Mouse (Mus musculus) heart, embryonic 12.5 days (tissue): ENCODE measurements around the gene Mknk2. TPM values are rescaled to one million over a fixed set of nuclear protein-coding genes. Genes with fewer than 3 reads are reported as not detected.
"Not testable (repeated sequence)": the region's sequence is repeated elsewhere in the genome, so short reads cannot be mapped to it uniquely, and the experiment has no call there.

Experiments used
- ATAC-seq: fragments of 200-750 bp; cut with Nextera tagmentation; 2 replicates; pipeline ENCODE4 v1.8.0; 2017; ENCODE audit warnings: moderate TSS enrichment, moderate library complexity; ENCODE audit not compliant: insufficient number of reproducible peaks, low FRiP score
- H3K27ac ChIP-seq: fragments of 300-500 bp; sonication (generic); 2 replicates; pipeline ENCODE4 v1.5.1; 2016; ENCODE audit warnings: mild to moderate bottlenecking, moderate library complexity; ENCODE audit not compliant: poor library complexity, severe bottlenecking
- H3K27me3 ChIP-seq: fragments of 300-500 bp; sonication (generic); replicated peaks from 2 replicates; pipeline ENCODE4 v1.6.1; 2016; ENCODE audit warnings: mild to moderate bottlenecking, moderate library complexity
- H3K36me3 ChIP-seq: fragments of 300-500 bp; sonication (generic); 2 replicates; pipeline ENCODE4 v1.6.1; 2016; ENCODE audit warnings: mild to moderate bottlenecking, moderate library complexity
- H3K4me1 ChIP-seq: fragments of 300-500 bp; sonication (generic); replicated peaks from 2 replicates; pipeline ENCODE4 v1.6.1; 2016; ENCODE audit warnings: mild to moderate bottlenecking
- H3K4me2 ChIP-seq: fragments of 300-500 bp; sonication (generic); 2 replicates; pipeline ENCODE4 v1.6.1; 2016; ENCODE audit warnings: mild to moderate bottlenecking, moderate library complexity
- H3K4me3 ChIP-seq: fragments of 300-500 bp; sonication (generic); 2 replicates; pipeline ENCODE4 v1.5.1; 2016; ENCODE audit warnings: mild to moderate bottlenecking
- H3K9ac ChIP-seq: fragments of 300-500 bp; sonication (generic); 2 replicates; pipeline ENCODE4 v1.6.1; 2016; ENCODE audit warnings: mild to moderate bottlenecking, moderate library complexity
- H3K9me3 ChIP-seq: fragments of 300-500 bp; sonication (generic); replicated peaks from 2 replicates; pipeline ENCODE4 v1.6.1; 2016; ENCODE audit warnings: mild to moderate bottlenecking, moderate library complexity
- WGBS: fragments of 180-500 bp; shearing (Covaris S2); methylation state at CpG from one replicate; pipeline ENCODE4 v1.1.7; 2016; 5-methylcytosine and 5-hydroxymethylcytosine counted together
- polyA plus RNA-seq: library from polyadenylated mRNA; unstranded; fragments of >200 nt; fragmentation: Nextera tagmentation; extraction: Ambion mirVana; gene quantifications from 2 replicates; pipeline ENCODE4 v1.2.1, GENCODE M21; 2016

The Mknk2 gene
- polyA plus RNA-seq, 1 experiment from 2014 or later: 99.6 TPM

GRCm38 (mm10) chr10:80658194-80658840 lies 19.6 kb downstream of the Mknk2 start:
- H3K4me1 ChIP-seq: peaks cover 40% of the 10 kb centered on the region
- no peak overlapping the region for H3K4me2 ChIP-seq
- H3K4me3 ChIP-seq: no peak overlapping the region
- H3K27me3 ChIP-seq: no peaks in the 10 kb centered on the region
- H3K27ac ChIP-seq: no peak overlapping the region
- H3K9me3 ChIP-seq: no peaks in the 10 kb centered on the region
- 81% methylated on average over 14 of the region's 14 CpGs for WGBS
- H3K36me3 ChIP-seq: no peaks in the 10 kb centered on the region
- H3K9ac ChIP-seq: no peak overlapping the region
- ATAC-seq: no peak

- 26% methylated on average over 14 of the region's 15 CpGs for WGBS
- H3K27ac ChIP-seq: peak within 1 kb of the TSS; percentile 87
- H3K4me1 ChIP-seq: peaks cover 42% of the 10 kb centered on the region
- H3K9me3 ChIP-seq: no peaks in the 10 kb centered on the region
- H3K9ac ChIP-seq: peak within 1 kb of the TSS; percentile 99
- H3K4me3 ChIP-seq: peak within 1 kb of the TSS; percentile 92
- peaks cover 3% of the 10 kb centered on the region for H3K36me3 ChIP-seq
- peak within 1 kb of the TSS; percentile 95 for H3K4me2 ChIP-seq
- ATAC-seq: 0 out of 2 replicates have a peak, but pooled peaks have one; percentile 6
- H3K27me3 ChIP-seq: no peaks in the 10 kb centered on the region
These were observed 20.9 kb downstream of the Mknk2 start, which contains the start of gene Btbd2 for GRCm38 (mm10) chr10:80656863-80657623. Btbd2 (minus strand) TSS chr10:80657071.

GRCm38 (mm10) chr10:80656130-80656862 lies 21.6 kb downstream of the Mknk2 start:
- 2% methylated on average over 72 of the region's 72 CpGs for WGBS
- ATAC-seq: peak; percentile 86
- Histone ChIP-seq H3K4me2 (peak overlapping the region; percentile 95), H3K27ac (peak overlapping the region; percentile 87), H3K9me3 (no peaks in the 10 kb centered on the region), H3K4me3 (peak overlapping the region; percentile 92), H3K27me3 (no peaks in the 10 kb centered on the region), H3K4me1 (peaks cover 41% of the 10 kb centered on the region), H3K9ac (peak overlapping the region; percentile 99), H3K36me3 (peaks cover 5% of the 10 kb centered on the region)

GRCm38 (mm10) chr10:80655406-80656129 lies 22.3 kb downstream of the Mknk2 start:
- peak overlapping the region; percentile 92 for H3K4me3 ChIP-seq
- H3K4me1 ChIP-seq: peaks cover 39% of the 10 kb centered on the region
- peak; percentile 29; the same call in 1 of the 2 replicates for ATAC-seq
- peaks cover 9% of the 10 kb centered on the region for H3K36me3 ChIP-seq
- H3K27me3 ChIP-seq: no peaks in the 10 kb centered on the region
- 5% methylated on average over 12 of the region's 12 CpGs for WGBS
- peak overlapping the region; percentile 69 for H3K27ac ChIP-seq
- peak overlapping the region; percentile 95 for H3K4me2 ChIP-seq
- no peaks in the 10 kb centered on the region for H3K9me3 ChIP-seq
- peak overlapping the region; percentile 99 for H3K9ac ChIP-seq

- H3K36me3 ChIP-seq: peaks cover 13% of the 10 kb centered on the region
- 89% methylated on average over 6 of the region's 6 CpGs for WGBS
These were observed 23.0 kb downstream of the Mknk2 start for GRCm38 (mm10) chr10:80654866-80655265.

GRCm38 (mm10) chr10:80653156-80653720 lies 24.7 kb downstream of the Mknk2 start:
- no peak overlapping the region for H3K27ac ChIP-seq
- no peaks in the 10 kb centered on the region for H3K9me3 ChIP-seq
- peaks cover 40% of the 10 kb centered on the region for H3K4me1 ChIP-seq
- no peak overlapping the region for H3K9ac ChIP-seq
- no peak overlapping the region for H3K4me3 ChIP-seq
- WGBS: 83% methylated on average over 6 of the region's 6 CpGs
- peaks cover 20% of the 10 kb centered on the region for H3K36me3 ChIP-seq
- no peaks in the 10 kb centered on the region for H3K27me3 ChIP-seq
- no peak for ATAC-seq
- no peak overlapping the region for H3K4me2 ChIP-seq

More at GRCm38 (mm10) chr10:80654866-80655265, 23.0 kb downstream of the Mknk2 start:
- no peak overlapping the region for H3K27ac ChIP-seq
- peaks cover 43% of the 10 kb centered on the region for H3K4me1 ChIP-seq
- peak overlapping the region; percentile 92; the same call in 1 of the 2 replicates for H3K4me3 ChIP-seq
- H3K27me3 ChIP-seq: no peaks in the 10 kb centered on the region
- H3K9me3 ChIP-seq: no peaks in the 10 kb centered on the region
- peak overlapping the region; percentile 99; the same call in 1 of the 2 replicates for H3K9ac ChIP-seq
- peak overlapping the region; percentile 95; the same call in 1 of the 2 replicates for H3K4me2 ChIP-seq
- ATAC-seq: no peak

- Histone ChIP-seq H3K27ac (no peak overlapping the region), H3K9me3 (no peaks in the 10 kb centered on the region), H3K4me3 (no peak overlapping the region), H3K4me2 (no peak overlapping the region), H3K4me1 (peaks cover 29% of the 10 kb centered on the region), H3K9ac (no peak overlapping the region), H3K27me3 (no peaks in the 10 kb centered on the region), H3K36me3 (peaks cover 48% of the 10 kb centered on the region)
- no peak for ATAC-seq
- 79% methylated on average over 10 of the region's 10 CpGs for WGBS
These were observed 27.5 kb downstream of the Mknk2 start for GRCm38 (mm10) chr10:80650392-80650791.

GRCm38 (mm10) chr10:80649910-80650309 lies 28.0 kb downstream of the Mknk2 start:
- Histone ChIP-seq H3K4me1 (peaks cover 24% of the 10 kb centered on the region), H3K36me3 (peaks cover 53% of the 10 kb centered on the region)
- H3K27ac ChIP-seq, ATAC-seq, H3K27me3 ChIP-seq, H3K4me2 ChIP-seq, H3K9ac ChIP-seq, H3K4me3 ChIP-seq, H3K9me3 ChIP-seq: not testable (repeated sequence)
- WGBS: 79% methylated on average over 6 of the region's 6 CpGs

- no peak overlapping the region for H3K9ac ChIP-seq
- H3K9me3 ChIP-seq: no peaks in the 10 kb centered on the region
- WGBS: 88% methylated on average over 10 of the region's 10 CpGs
- H3K4me2 ChIP-seq: no peak overlapping the region
- peaks cover 79% of the 10 kb centered on the region for H3K36me3 ChIP-seq
- no peak overlapping the region for H3K4me3 ChIP-seq
- ATAC-seq: no peak
- H3K27me3 ChIP-seq: no peaks in the 10 kb centered on the region
- H3K4me1 ChIP-seq: peaks cover 6% of the 10 kb centered on the region
- no peak overlapping the region for H3K27ac ChIP-seq
These were observed 31.0 kb downstream of the Mknk2 start for GRCm38 (mm10) chr10:80646936-80647335.

GRCm38 (mm10) chr10:80635345-80635744 lies 42.6 kb downstream of the Mknk2 start:
- Histone ChIP-seq H3K27ac (no peak overlapping the region), H3K27me3 (no peaks in the 10 kb centered on the region), H3K4me1 (peaks cover 6% of the 10 kb centered on the region), H3K36me3 (peaks cover 87% of the 10 kb centered on the region), H3K9ac (no peak overlapping the region), H3K9me3 (no peaks in the 10 kb centered on the region), H3K4me2 (no peak overlapping the region), H3K4me3 (no peak overlapping the region)
- ATAC-seq: no peak
- 82% methylated on average over 6 of the region's 6 CpGs for WGBS
